Mouse (Mus musculus) neural tube, embryonic 12.5 days (tissue): Measurements from ENCODE around the gene Higd1b. TPM values are rescaled to one million over a fixed set of nuclear protein-coding genes. Genes with fewer than 3 reads are reported as not detected.

Experiments
- ATAC-seq: fragments of 200-750 bp; cut with Nextera tagmentation; 2 replicates; pipeline ENCODE4 v1.8.0; 2017; ENCODE audit warnings: low read depth, mild to moderate bottlenecking, moderate TSS enrichment, moderate library complexity; ENCODE audit not compliant: low FRiP score
- H3K27ac ChIP-seq: fragments of 300-500 bp; sonication (generic); 2 replicates; pipeline ENCODE4 v1.5.1; 2016
- H3K27me3 ChIP-seq: fragments of 300-500 bp; sonication (generic); replicated peaks from 2 replicates; pipeline ENCODE4 v1.6.1; 2016; ENCODE audit warnings: mild to moderate bottlenecking
- H3K36me3 ChIP-seq: fragments of 300-500 bp; sonication (generic); 2 replicates; pipeline ENCODE4 v1.6.1; 2016; ENCODE audit warnings: mild to moderate bottlenecking
- H3K4me1 ChIP-seq: fragments of 300-500 bp; sonication (generic); 2 replicates; pipeline ENCODE4 v1.6.1; 2016
- H3K4me2 ChIP-seq: fragments of 300-500 bp; sonication (generic); replicated peaks from 2 replicates; pipeline ENCODE4 v1.6.1; 2016; ENCODE audit warnings: mild to moderate bottlenecking
- H3K4me3 ChIP-seq: fragments of 300-500 bp; sonication (generic); 2 replicates; pipeline ENCODE4 v1.5.1; 2016
- H3K9ac ChIP-seq: fragments of 300-500 bp; sonication (generic); 2 replicates; pipeline ENCODE4 v1.6.1; 2016; ENCODE audit warnings: mild to moderate bottlenecking
- H3K9me3 ChIP-seq: fragments of 300-500 bp; sonication (generic); 2 replicates; pipeline ENCODE4 v1.6.1; 2016; ENCODE audit warnings: mild to moderate bottlenecking
- WGBS: fragments of 180-500 bp; shearing (Covaris S2); methylation state at CpG from one replicate; pipeline ENCODE4 v1.1.7; 2016; 5-methylcytosine and 5-hydroxymethylcytosine counted together
- polyA plus RNA-seq: library from polyadenylated mRNA; unstranded; fragments of >200 nt; fragmentation: Nextera tagmentation; extraction: Ambion mirVana; gene quantifications from 2 replicates; pipeline ENCODE4 v1.2.1, GENCODE M21; 2016

Higd1b gene
- polyA plus RNA-seq, 1 experiment from 2014 or later, result not detected

DNA sequence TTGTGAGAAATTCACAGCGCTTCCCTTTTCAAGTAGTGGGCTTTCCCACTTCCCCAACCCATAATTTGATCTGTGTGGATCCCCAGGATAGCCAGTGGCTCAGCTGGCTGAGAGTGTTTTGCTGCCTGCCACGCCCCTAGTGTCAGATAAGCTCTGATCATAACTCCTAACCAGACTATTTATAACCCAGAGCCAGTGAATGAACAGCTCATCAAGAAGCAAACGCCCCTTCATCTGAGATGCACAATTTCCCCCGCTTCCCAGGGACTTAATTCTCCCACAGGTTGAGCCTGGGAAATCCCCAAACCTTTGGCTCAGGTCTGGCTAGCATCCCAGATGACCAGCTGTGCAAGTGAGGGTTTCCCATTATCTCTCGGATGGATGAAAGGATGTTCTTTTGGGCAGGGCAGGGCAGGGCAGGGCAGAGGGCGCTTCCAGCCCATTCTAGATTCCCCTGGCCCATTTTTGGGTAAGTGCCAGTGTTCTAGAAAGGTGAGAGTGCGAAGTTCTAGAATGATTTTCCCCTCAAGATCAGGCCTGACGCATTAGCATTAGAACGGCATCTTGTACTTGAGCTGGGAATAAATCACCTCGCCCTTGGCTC lies 49.1 kb downstream of the Higd1b start, which contains the start of gene Fam187a:
TSS of gene Fam187a (plus strand) at position 554 of the 604 bp plus-strand sequence.
- ATAC-seq, result no peak
- Histone ChIP-seq H3K4me2 (no peak within 1 kb of the TSS), H3K9ac (no peak within 1 kb of the TSS), H3K9me3 (no peaks in the 10 kb centered on the region), H3K4me3 (no peak within 1 kb of the TSS), H3K27ac (no peak within 1 kb of the TSS), H3K4me1 (peaks cover 10% of the 10 kb centered on the region), H3K36me3 (no peaks in the 10 kb centered on the region), H3K27me3 (peaks cover 23% of the 10 kb centered on the region; the same call in 1 of the 2 replicates)
- 63% methylated on average over 10 of the region's 10 CpGs for WGBS

DNA sequence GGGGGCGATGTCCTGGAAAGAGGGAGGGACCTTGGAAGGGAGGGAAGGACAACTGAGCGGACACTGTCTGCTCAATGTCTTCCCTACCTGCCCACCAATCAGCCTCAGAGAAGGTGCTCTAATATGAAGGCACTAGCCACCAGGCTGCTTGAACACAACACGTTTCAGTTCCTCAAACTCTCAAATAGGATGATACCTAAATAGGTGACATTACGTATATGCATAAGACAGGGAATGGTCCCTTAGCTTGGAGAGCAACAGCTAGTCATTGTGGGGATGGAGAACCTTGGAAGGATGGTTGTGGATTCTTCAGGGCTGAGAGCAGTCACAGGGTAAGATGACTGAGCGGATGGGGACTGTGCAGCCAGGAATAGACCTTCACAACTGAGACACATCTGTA lies 51.8 kb downstream of the Higd1b start:
- 89% methylated on average over 5 of the region's 5 CpGs for WGBS
- H3K36me3 ChIP-seq, result no peaks in the 10 kb centered on the region

More for the DNA sequence above, 51.8 kb downstream of the Higd1b start:
- no peak for ATAC-seq
- Histone ChIP-seq H3K4me3 (no peak overlapping the region), H3K27me3 (peaks cover 32% of the 10 kb centered on the region; the same call in 1 of the 2 replicates), H3K4me1 (no peaks in the 10 kb centered on the region), H3K9ac (no peak overlapping the region), H3K27ac (no peak overlapping the region), H3K9me3 (no peaks in the 10 kb centered on the region), H3K4me2 (no peak overlapping the region)

Other genes starting within 250 kb of the Higd1b start
- gene Fzd2, start 231.5 kb upstream of the Higd1b start, polyA plus RNA-seq, result 38.2 and 44.0 TPM in 2 replicates
- gene Meioc, start 172.1 kb upstream of the Higd1b start, polyA plus RNA-seq, result 0.58 and 0.60 TPM in 2 replicates
- gene Ccdc43, start 138.1 kb upstream of the Higd1b start, polyA plus RNA-seq, result 43.7 and 45.9 TPM in 2 replicates
- 33.2 and 41.6 TPM in 2 replicates for gene Adam11, start 74.4 kb upstream of the Higd1b start, polyA plus RNA-seq
- gene Gjc1, start 16.1 kb upstream of the Higd1b start, polyA plus RNA-seq, result 83.3 and 84.9 TPM in 2 replicates
- gene Eftud2, start 45.1 kb downstream of the Higd1b start, polyA plus RNA-seq, result 204 and 218 TPM in 2 replicates
- 1.5 and 1.8 TPM in 2 replicates for gene Ccdc103, start 45.4 kb downstream of the Higd1b start, polyA plus RNA-seq
- not detected in 2 replicates for gene Fam187a, start 49.3 kb downstream of the Higd1b start, polyA plus RNA-seq
- 0.08 and 0.11 TPM in 2 replicates for gene Gfap, start 65.1 kb downstream of the Higd1b start, polyA plus RNA-seq
- 5.9 and 8.3 TPM in 2 replicates for gene Kif18b, start 89.3 kb downstream of the Higd1b start, polyA plus RNA-seq
- gene C1ql1, start 110.8 kb downstream of the Higd1b start, polyA plus RNA-seq, result 2.9 and 3.8 TPM in 2 replicates
- gene Nmt1, start 192.3 kb downstream of the Higd1b start, polyA plus RNA-seq, result 44.9 and 49.7 TPM in 2 replicates
- gene Dcakd, start 192.5 kb downstream of the Higd1b start, polyA plus RNA-seq, result 150 and 170 TPM in 2 replicates